Mouse (Mus musculus): Measurements from ENCODE around the gene Kars. TPM values are rescaled to one million over a fixed set of nuclear protein-coding genes. Genes with fewer than 3 reads are reported as not detected.

Kars gene
- total and polyA plus RNA-seq, 3 experiments, result 257 to 400 (median 304) TPM

GRCm38 (mm10) chr8:111978147-111978546, 33.0 kb downstream of the Kars start:
- no peak overlapping the region for H3K4me3 ChIP-seq (replicated peaks in 1 of 3; ENCODE audit: low read depth in 2 of 3, low read length in 2 of 3, poor library complexity in 1 of 3)
- peaks cover 45 to 87% of the 10 kb centered on the region in 2 experiments for H3K36me3 ChIP-seq (replicated peaks in 1 of 2; ENCODE audit: control insufficient read depth in 1 of 2, insufficient read depth in 1 of 2, low read length in 1 of 2)
- dilution Hi-C loops (cut with MboI; ENCODE audit: extremely low pct_ligation_motif_present, extremely low pct_unique_long_range_greater_than_20kb, low sequenced_read_pairs), result no loop called here
- no peak overlapping the region for H3K27ac ChIP-seq (ENCODE audit: insufficient read depth, low read depth)
- H3K79me2 ChIP-seq (replicated peaks; ENCODE audit: control insufficient read depth, extremely low read depth, insufficient read depth, poor library complexity, severe bottlenecking), result no peaks in the 10 kb centered on the region
- no peak overlapping the region for H3K9ac ChIP-seq (ENCODE audit: insufficient read depth, low read depth)
- DNase-seq (ENCODE audit: extremely low read depth), result no peak
- no peaks in the 10 kb centered on the region for H3K27me3 ChIP-seq (replicated peaks)
- H3K9me3 ChIP-seq (replicated peaks; ENCODE audit: low read length), result peaks cover 25% of the 10 kb centered on the region
- TF ChIP-seq ZMIZ1 (IDR thresholded peaks at IDR 0.05; ENCODE audit: low read depth, low read length) (no peak), POLR2AphosphoS2 (IDR thresholded peaks at IDR 0.05; ENCODE audit: low read depth, low read length) (no peak), E2F4 (IDR thresholded peaks at IDR 0.05; ENCODE audit: insufficient replicate concordance, low read depth, low read length) (no peak), ETS1 (conservative IDR thresholded peaks at IDR 0.05; ENCODE audit: low read depth, low read length) (no peak)
- H3K4me1 ChIP-seq (ENCODE audit: control insufficient read depth in 1 of 2, insufficient read depth in 2 of 2), result peaks cover 0 to 9% of the 10 kb centered on the region in 2 experiments; a peak in 2 of 4 replicates
- in situ Hi-C loops (cut with MboI; ENCODE audit: low pct_ligation_motif_present, low pct_unique_long_range_greater_than_20kb, low sequenced_read_pairs), result no loop called here
- no peak overlapping the region for H3K4me2 ChIP-seq (ENCODE audit: insufficient read depth, low read depth, poor library complexity, severe bottlenecking)

- H3K4me1 ChIP-seq (ENCODE audit: control insufficient read depth in 1 of 2, insufficient read depth in 2 of 2), result peaks cover 0 to 6% of the 10 kb centered on the region in 2 experiments; a peak in 2 of 4 replicates
- TF ChIP-seq USF1 (IDR thresholded peaks at IDR 0.05; ENCODE audit: low read depth, low read length) (no peak), MAZ (IDR thresholded peaks at IDR 0.05; ENCODE audit: low read depth, low read length) (no peak), ETS1 (conservative IDR thresholded peaks at IDR 0.05; ENCODE audit: low read depth, low read length) (no peak), ZKSCAN1 (IDR thresholded peaks at IDR 0.05; ENCODE audit: borderline replicate concordance, low read depth, low read length) (no peak), MXI1 (IDR thresholded peaks at IDR 0.05; ENCODE audit: low read depth, low read length) (no peak), POLR2AphosphoS2 (IDR thresholded peaks at IDR 0.05; ENCODE audit: low read depth, low read length) (no peak), CHD2 (IDR thresholded peaks at IDR 0.05; ENCODE audit: low read length) (no peak), JUND (conservative IDR thresholded peaks at IDR 0.05; ENCODE audit: low read depth, low read length) (no peak), ZMIZ1 (IDR thresholded peaks at IDR 0.05; ENCODE audit: low read depth, low read length) (no peak), NELFE (IDR thresholded peaks at IDR 0.05; ENCODE audit: low read depth, low read length) (no peak), UBTF (IDR thresholded peaks at IDR 0.05; ENCODE audit: low read depth, low read length) (no peak), CHD1 (IDR thresholded peaks at IDR 0.05; ENCODE audit: low read depth, low read length) (no peak)
- H3K27ac ChIP-seq (ENCODE audit: insufficient read depth, low read depth), result no peak overlapping the region
- H3K4me2 ChIP-seq (ENCODE audit: insufficient read depth, low read depth, poor library complexity, severe bottlenecking), result no peak overlapping the region
- no peak overlapping the region for H3K4me3 ChIP-seq (replicated peaks in 1 of 3; ENCODE audit: low read depth in 2 of 3, low read length in 2 of 3, poor library complexity in 1 of 3)
- H3K9me3 ChIP-seq (replicated peaks; ENCODE audit: low read length), result peaks cover 26% of the 10 kb centered on the region
- dilution Hi-C loops (cut with MboI; ENCODE audit: extremely low pct_ligation_motif_present, extremely low pct_unique_long_range_greater_than_20kb, low sequenced_read_pairs) (no loop called here), in situ Hi-C loops (cut with MboI; ENCODE audit: low pct_ligation_motif_present, low pct_unique_long_range_greater_than_20kb, low sequenced_read_pairs) (no loop called here)
- H3K9ac ChIP-seq (ENCODE audit: insufficient read depth, low read depth), result no peak overlapping the region
- no peaks in the 10 kb centered on the region for H3K79me2 ChIP-seq (replicated peaks; ENCODE audit: control insufficient read depth, extremely low read depth, insufficient read depth, poor library complexity, severe bottlenecking)
- H3K36me3 ChIP-seq (replicated peaks in 1 of 2; ENCODE audit: control insufficient read depth in 1 of 2, insufficient read depth in 1 of 2, low read length in 1 of 2), result peaks cover 50 to 85% of the 10 kb centered on the region in 2 experiments
- DNase-seq (ENCODE audit: extremely low read depth), result no peak
- no peaks in the 10 kb centered on the region for H3K27me3 ChIP-seq (replicated peaks)
These were observed 34.8 kb downstream of the Kars start for GRCm38 (mm10) chr8:111976326-111976725.

GRCm38 (mm10) chr8:111975706-111976105, 35.4 kb downstream of the Kars start:
- Histone ChIP-seq H3K4me1 (ENCODE audit: control insufficient read depth in 1 of 2, insufficient read depth in 2 of 2) (peaks cover 0 to 6% of the 10 kb centered on the region in 2 experiments; a peak in 2 of 4 replicates), H3K9me3 (replicated peaks; ENCODE audit: low read length) (peaks cover 26% of the 10 kb centered on the region), H3K27ac (ENCODE audit: insufficient read depth, low read depth) (no peak overlapping the region), H3K4me2 (ENCODE audit: insufficient read depth, low read depth, poor library complexity, severe bottlenecking) (no peak overlapping the region), H3K27me3 (replicated peaks) (no peaks in the 10 kb centered on the region), H3K36me3 (replicated peaks in 1 of 2; ENCODE audit: control insufficient read depth in 1 of 2, insufficient read depth in 1 of 2, low read length in 1 of 2) (peaks cover 51 to 85% of the 10 kb centered on the region in 2 experiments), H3K79me2 (replicated peaks; ENCODE audit: control insufficient read depth, extremely low read depth, insufficient read depth, poor library complexity, severe bottlenecking) (no peaks in the 10 kb centered on the region), H3K4me3 (replicated peaks in 1 of 3; ENCODE audit: low read depth in 2 of 3, low read length in 2 of 3, poor library complexity in 1 of 3) (no peak overlapping the region), H3K9ac (ENCODE audit: insufficient read depth, low read depth) (no peak overlapping the region)
- dilution Hi-C loops (cut with MboI; ENCODE audit: extremely low pct_ligation_motif_present, extremely low pct_unique_long_range_greater_than_20kb, low sequenced_read_pairs) (no loop called here), in situ Hi-C loops (cut with MboI; ENCODE audit: low pct_ligation_motif_present, low pct_unique_long_range_greater_than_20kb, low sequenced_read_pairs) (no loop called here)
- no peak for DNase-seq (ENCODE audit: extremely low read depth)
- no peak for TF ChIP-seq NRF1 (IDR thresholded peaks at IDR 0.05; ENCODE audit: low read depth, low read length)
- TF ChIP-seq ZKSCAN1 (IDR thresholded peaks at IDR 0.05; ENCODE audit: borderline replicate concordance, low read depth, low read length), result no peak
- TF ChIP-seq IRF4 (IDR thresholded peaks at IDR 0.05; ENCODE audit: low read depth, low read length), result no peak
- no peak for TF ChIP-seq CHD2 (IDR thresholded peaks at IDR 0.05; ENCODE audit: low read length)
- TF ChIP-seq GABPA (IDR thresholded peaks at IDR 0.05; ENCODE audit: insufficient replicate concordance, low read depth, low read length), result no peak
- no peak for TF ChIP-seq RAD21 (IDR thresholded peaks at IDR 0.05; ENCODE audit: low read depth, low read length)
- TF ChIP-seq PAX5 (IDR thresholded peaks at IDR 0.05; ENCODE audit: low read length), result no peak
- TF ChIP-seq JUN (IDR thresholded peaks at IDR 0.05; ENCODE audit: insufficient read depth, low read depth, low read length), result no peak
- no peak for TF ChIP-seq TCF12 (IDR thresholded peaks at IDR 0.05; ENCODE audit: low read depth, low read length)
- no peak for TF ChIP-seq RCOR1 (conservative IDR thresholded peaks at IDR 0.05; ENCODE audit: low read depth, low read length)
- TF ChIP-seq NELFE (IDR thresholded peaks at IDR 0.05; ENCODE audit: low read depth, low read length), result no peak
- TF ChIP-seq E2F4 (IDR thresholded peaks at IDR 0.05; ENCODE audit: insufficient replicate concordance, low read depth, low read length), result no peak
- TF ChIP-seq ZNF384 (IDR thresholded peaks at IDR 0.05; ENCODE audit: low read depth, low read length), result no peak
- TF ChIP-seq SIN3A (IDR thresholded peaks at IDR 0.05; ENCODE audit: low read length), result no peak
- TF ChIP-seq HCFC1 (IDR thresholded peaks at IDR 0.05; ENCODE audit: low read depth, low read length), result no peak
- no peak for TF ChIP-seq ELF1 (IDR thresholded peaks at IDR 0.05; ENCODE audit: low read depth, low read length)
